Mouse (Mus musculus) G1E-ER4 (cell line): ENCODE measurements around the gene Capn1. TPM values are rescaled to one million over a fixed set of nuclear protein-coding genes. Genes with fewer than 3 reads are reported as not detected.

Source experiments
- GATA1 ChIP-seq: IDR thresholded peaks from one replicate; pipeline ENCODE4 v1.8.0; 2012; ENCODE audit warnings: low read length, inconsistent platforms
- polyA plus RNA-seq: library from polyadenylated mRNA; stranded (reverse); fragments of >175 nt; gene quantifications from 2 replicates; pipeline ENCODE4 v1.2.3, GENCODE M21; 2012

The Capn1 gene
- polyA plus RNA-seq, 1 experiment = 83.7 TPM

GRCm38 (mm10) chr19:6016532-6016931, 835 bp upstream of the Capn1 start:
- no peak for TF ChIP-seq GATA1

GRCm38 (mm10) chr19:6014991-6015510, 646 bp downstream of the Capn1 start:
- no peak for TF ChIP-seq GATA1

DNA sequence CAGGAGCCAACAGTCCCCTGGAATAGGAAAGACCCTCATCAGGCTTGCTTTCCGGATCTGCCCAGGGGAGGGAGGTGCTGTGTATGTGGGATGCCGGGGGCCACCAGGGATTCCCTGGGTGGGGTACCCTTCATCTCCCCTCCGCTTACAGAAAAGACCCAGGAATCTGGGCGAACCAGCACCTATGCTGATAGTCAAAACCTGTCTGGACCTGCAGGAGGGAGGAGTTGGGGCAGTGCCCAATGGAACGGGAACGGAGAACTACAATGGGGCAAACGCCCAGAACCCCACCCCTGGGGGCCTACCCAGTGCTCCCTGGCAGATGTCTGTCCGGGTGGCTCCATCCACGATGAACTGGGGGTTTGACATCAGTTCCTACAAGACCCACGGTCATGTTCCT, 2.0 kb downstream of the Capn1 start:
- TF ChIP-seq GATA1 = no peak

GRCm38 (mm10) chr19:6009137-6009536, 6.6 kb downstream of the Capn1 start:
- no peak for TF ChIP-seq GATA1

DNA sequence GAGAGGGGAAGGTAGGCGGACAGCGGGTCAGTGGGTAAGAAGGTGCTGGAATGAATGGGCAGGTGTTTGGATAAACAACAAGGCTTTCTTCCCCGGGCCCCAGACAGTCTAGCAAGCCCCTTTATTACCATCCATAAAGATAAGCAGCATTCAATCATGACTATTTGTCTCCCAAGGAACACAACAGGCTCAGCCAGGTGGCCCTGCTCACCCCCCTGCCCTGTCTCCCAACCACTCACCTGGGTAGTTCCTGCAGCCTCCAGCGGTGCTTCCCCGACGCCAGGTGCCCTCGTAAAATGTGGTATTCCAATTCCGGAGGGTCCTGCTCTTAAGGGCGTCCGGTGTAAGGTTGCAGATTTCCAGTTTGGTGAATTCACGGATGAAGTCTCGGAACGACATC, 8.7 kb downstream of the Capn1 start:
- TF ChIP-seq GATA1 = no peak

- no peak for TF ChIP-seq GATA1
Measured at GRCm38 (mm10) chr19:6005541-6005940, 10.2 kb downstream of the Capn1 start.

- TF ChIP-seq GATA1 = no peak
Measured at GRCm38 (mm10) chr19:5999969-6000368, 15.7 kb downstream of the Capn1 start.

DNA sequence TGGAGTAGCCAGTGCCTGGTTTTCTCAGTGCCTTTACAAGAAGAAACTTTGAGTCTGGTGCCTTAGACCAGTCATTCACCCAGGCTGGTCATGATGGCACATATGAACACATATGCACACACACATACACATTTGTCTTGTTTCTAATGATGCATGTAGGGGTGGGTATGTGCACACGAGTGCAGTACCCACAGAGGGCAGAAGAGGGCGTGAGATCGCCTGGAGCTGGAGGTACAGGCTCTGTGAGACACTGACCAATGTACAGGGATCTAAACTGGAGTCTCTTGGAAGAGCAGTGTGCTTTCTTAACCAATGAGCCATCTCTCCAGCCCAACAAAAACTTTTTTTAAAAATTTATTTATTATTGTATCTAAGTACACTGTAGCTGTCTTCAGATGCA, 17.5 kb downstream of the Capn1 start:
- no peak for TF ChIP-seq GATA1

DNA sequence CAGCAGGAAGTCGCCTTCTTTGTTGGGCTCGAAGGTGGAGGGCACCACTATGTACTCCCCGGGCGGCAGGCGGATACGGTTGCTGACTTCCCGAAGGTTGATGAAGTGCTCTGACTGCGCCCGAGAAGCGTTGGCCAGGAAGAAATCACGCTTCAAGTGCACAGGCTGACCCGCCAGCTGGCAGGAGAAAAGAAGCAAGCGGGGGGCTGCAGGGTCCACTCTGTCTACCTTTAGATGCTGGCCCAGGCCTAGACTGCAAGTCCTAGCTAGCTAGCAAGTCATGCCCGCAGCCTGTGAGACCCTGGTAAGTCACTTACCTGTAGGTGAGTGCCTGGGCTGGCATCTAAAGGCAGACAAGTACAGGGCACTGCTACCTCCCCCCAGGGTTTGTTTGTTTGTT, 21.0 kb downstream of the Capn1 start:
- no peak for TF ChIP-seq GATA1

- TF ChIP-seq GATA1 = no peak
Measured at GRCm38 (mm10) chr19:5992012-5992411, 23.7 kb downstream of the Capn1 start.

DNA sequence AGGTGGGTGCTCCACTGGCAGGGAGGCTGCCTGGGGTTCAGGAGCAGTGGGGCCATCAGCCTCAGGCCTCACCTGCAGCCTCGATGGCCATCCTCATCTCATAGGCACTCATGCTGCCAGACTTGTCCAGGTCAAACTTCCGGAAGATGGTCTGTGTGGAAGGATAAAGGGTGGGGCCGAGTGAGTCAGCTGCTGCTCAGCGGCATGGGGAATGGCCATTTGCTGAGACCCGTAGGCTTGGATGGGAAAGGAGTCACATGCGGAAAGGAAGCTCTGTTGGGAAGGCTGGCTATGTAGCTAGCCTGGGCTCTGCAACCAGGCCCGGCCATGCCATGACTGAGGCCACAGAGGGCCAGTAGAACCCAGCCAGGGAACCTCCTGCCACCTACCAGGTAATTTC, 24.2 kb downstream of the Capn1 start:
- no peak for TF ChIP-seq GATA1

DNA sequence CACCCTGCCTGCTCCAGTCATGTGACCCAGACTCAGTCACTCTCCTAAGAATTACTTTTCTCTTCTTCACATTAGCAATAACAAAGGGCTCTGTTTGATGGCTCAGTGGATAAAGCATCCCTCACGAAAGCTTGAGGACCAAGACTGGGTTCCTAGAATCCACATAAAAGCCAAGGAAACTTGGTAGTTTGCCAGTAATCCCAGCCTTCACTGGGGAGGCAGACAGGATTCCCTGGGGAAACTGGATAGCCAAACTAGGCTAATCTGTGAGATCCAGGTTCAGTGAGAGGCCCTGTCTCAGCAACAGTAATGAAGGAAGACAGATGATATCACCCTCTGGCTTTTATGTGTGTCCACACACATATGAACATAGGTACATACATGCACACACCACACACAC, 24.8 kb downstream of the Capn1 start:
- no peak for TF ChIP-seq GATA1

GRCm38 (mm10) chr19:5990033-5990432, 25.7 kb downstream of the Capn1 start:
- TF ChIP-seq GATA1 = no peak

DNA sequence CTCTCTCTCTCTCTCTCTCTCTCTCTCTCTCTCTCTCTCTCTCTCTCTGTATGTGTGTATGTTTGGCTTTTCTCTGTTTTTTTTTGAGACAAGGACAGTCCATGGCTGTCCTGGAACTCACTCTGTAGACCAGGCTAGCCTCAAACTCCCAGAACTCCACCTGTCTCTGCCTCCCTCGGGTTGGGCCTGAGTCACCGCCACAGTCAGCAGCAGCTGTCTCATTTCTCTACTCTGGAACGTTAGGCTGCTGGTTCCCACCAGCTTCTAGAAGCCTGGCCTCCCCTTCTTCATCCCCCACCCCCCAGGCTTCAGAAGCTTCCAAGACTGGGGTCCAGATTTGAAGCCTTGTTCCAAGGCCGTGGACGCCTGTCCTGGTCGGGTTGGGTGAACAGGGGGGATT, 26.1 kb downstream of the Capn1 start:
- TF ChIP-seq GATA1 = no peak

DNA sequence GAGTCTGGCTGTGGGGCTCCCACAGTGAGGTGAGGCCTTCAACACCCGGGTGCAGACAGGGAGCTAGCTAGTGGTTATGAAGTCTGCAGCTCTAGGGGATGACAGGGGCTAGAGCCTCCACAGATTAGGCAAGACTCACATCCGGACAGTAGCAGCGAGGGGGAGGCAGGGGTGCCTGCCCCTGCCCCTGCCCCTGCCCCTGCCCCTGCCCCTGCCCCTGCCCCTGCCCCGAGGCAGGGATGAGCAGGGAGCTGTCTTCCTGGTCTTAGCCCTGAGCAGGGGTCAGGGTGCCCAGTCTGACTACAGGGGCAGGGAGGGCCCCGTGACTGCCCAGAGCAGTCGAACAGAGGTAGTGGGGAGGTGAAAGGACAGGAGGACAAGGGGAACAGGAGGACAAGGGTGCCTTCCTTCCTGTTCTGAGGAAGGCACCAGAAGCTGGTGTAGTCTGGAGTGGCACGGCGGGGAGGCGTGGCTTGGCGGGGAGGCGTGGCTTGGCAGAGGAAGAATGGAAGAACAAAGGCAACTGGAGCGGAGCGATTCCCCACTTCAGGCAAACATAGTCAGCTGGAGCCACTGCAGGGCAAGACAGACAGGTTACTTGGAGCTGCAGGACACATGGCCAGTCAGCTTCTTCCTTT, 26.8 kb downstream of the Capn1 start:
- TF ChIP-seq GATA1 = no peak

DNA sequence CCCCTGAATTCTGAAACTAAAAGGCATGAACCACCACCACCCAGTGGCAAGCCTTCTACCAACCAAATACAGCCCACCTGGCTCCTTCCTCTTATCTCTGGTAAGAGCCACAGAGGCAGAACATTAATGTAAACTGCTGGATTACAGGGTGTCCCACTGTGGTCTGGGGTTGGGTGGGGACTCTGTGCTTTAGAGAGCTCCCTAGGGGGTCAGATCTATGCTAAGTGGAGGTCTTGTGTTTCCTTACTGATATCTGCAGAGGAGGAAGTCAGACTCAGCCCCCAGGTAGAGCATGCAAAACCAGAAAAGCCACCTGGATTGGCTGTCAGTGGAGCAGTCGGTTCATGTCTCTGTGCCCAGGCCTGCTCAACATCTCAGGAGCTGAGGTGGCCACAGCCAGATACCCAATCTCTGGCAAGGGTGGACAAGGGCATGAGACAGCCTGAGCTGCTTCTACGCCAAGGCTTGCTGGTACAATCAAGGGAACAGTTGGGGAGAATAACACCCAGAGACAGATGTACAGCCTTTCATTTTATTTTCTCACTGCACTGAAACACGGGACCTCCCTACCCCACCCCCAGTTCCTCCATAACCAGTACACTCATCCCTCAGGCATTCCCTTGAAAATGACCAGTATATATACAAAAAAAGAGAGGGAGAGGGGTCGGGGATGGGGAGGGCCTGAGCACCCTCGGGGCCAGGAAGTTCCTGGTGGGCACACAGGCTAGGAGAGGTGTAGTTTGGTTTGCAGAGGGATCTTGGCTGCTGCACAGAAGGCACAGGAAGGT, 27.5 kb downstream of the Capn1 start:
- no peak for TF ChIP-seq GATA1

DNA sequence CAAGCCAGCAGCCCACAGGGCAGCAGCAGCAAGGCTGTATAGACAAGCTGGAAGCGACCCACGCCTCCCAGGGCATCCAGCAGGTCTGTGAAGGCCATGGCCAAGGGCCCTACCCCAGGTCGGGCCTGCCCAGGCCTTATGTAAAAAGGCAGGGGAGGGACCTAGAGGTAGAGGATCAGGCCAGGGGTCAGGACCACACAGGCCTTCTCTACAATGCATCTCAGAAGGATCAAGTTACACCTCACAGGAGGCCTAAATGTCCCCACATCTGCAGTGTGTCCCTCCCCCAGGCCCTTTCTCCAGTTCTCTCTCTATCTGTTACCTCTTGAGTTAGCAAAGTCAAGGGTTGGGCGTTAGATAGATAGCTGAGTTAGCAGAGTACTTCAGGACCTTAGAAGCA, 29.7 kb downstream of the Capn1 start, which contains the start of gene Slc22a20:
TSS of gene Slc22a20 (minus strand) at position 101 of the 400 bp plus-strand sequence.
- TF ChIP-seq GATA1 = no peak

DNA sequence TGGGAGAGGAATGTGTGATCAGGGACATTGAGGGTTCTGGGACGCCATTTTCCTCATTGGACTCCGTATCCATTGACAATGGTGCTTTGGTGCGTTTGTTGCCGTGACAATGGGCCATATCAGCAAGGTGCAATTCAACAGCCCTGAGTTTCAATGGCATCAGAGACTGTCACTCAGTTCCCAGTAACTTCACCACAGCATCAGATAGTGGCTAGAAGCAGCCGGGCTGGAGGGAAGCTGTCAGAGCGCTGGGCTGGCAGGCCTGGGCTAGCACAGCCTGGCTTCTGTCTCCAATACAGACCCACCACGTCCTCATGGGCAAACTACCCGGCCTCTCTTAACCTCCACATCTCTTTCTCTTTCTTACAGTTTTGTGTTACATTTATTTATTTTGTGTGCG, 35.2 kb downstream of the Capn1 start:
- TF ChIP-seq GATA1 = no peak
